Mouse (Mus musculus): ENCODE results near the gene Srpk2. TPM values are rescaled to one million over a fixed set of nuclear protein-coding genes. Genes with fewer than 3 reads are reported as not detected.
A peak's percentile ranks its signal among the peaks of the same experiment; 100 is the strongest.
"Not testable (repeated sequence)": the region's sequence is repeated elsewhere in the genome, so short reads cannot be mapped to it uniquely, and the experiment has no call there.

Gene Srpk2
- polyA plus RNA-seq (2015; fragmentation: Nextera tagmentation; extraction: Ambion mirVana) = 37.7 and 45.5 TPM in 2 replicates

- H3K27ac ChIP-seq (replicated peaks) = no peak within 1 kb of the TSS
- H3K4me2 ChIP-seq = no peak within 1 kb of the TSS
- H3K4me1 ChIP-seq = no peaks in the 10 kb centered on the region
- H3K4me3 ChIP-seq = no peak within 1 kb of the TSS
- H3K36me3 ChIP-seq = no peaks in the 10 kb centered on the region
- ATAC-seq (ENCODE audit: extremely low read depth, insufficient number of reproducible peaks, low FRiP score, low TSS enrichment) = no peak
- no peak within 1 kb of the TSS for H3K9ac ChIP-seq
- no peaks in the 10 kb centered on the region for H3K9me3 ChIP-seq
- 58% methylated on average over 1 of the region's 1 CpGs for WGBS
- H3K27me3 ChIP-seq (replicated peaks) = no peaks in the 10 kb centered on the region
Measured at GRCm38 (mm10) chr5:23684517-23684916, at the start of gene Srpk2. Gene Srpk2, minus strand, starts transcription at chr5:23684617.

- Histone ChIP-seq H3K27ac (replicated peaks) (no peak overlapping the region), H3K4me3 (no peak overlapping the region), H3K9ac (no peak overlapping the region), H3K4me1 (peaks cover 4% of the 10 kb centered on the region), H3K4me2 (no peak overlapping the region), H3K27me3 (replicated peaks) (no peaks in the 10 kb centered on the region), H3K9me3 (peaks cover 15% of the 10 kb centered on the region; the same call in 1 of the 2 replicates), H3K36me3 (no peaks in the 10 kb centered on the region)
- ATAC-seq (ENCODE audit: extremely low read depth, insufficient number of reproducible peaks, low FRiP score, low TSS enrichment) = no peak
- WGBS = 85% methylated on average over 2 of the region's 2 CpGs
Measured at GRCm38 (mm10) chr5:23721956-23722355, 37.5 kb upstream of the Srpk2 start.

DNA sequence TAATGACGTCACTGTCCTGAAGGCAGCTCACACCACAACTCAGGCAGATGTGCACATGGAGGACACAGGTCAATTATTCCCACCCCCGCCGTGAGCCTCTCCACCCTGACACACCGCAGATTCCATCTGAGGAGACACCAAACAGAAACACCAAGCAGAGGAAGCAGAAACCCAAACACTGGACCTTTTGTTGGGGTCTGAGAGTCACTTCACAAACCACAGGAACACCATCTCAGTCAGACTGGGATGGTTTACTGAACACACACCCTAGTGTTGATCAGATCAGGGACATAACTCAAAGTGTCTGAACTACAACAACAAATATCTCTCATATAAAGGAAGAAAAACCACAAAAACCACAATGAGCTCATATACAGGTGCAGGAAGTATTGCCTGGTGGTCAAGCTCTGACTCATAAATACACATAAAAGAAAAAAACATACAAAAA lies 34.5 kb upstream of the Srpk2 start:
- no peak overlapping the region for H3K4me3 ChIP-seq
- H3K9me3 ChIP-seq = 0 out of 2 replicates have a peak, but pooled peaks cover 3% of the 10 kb centered on the region
- H3K27ac ChIP-seq (replicated peaks) = no peak overlapping the region
- H3K4me1 ChIP-seq = peaks cover 4% of the 10 kb centered on the region
- H3K9ac ChIP-seq = no peak overlapping the region
- 79% methylated on average over 4 of the region's 4 CpGs for WGBS
- no peak for ATAC-seq (ENCODE audit: extremely low read depth, insufficient number of reproducible peaks, low FRiP score, low TSS enrichment)
- H3K27me3 ChIP-seq (replicated peaks) = no peaks in the 10 kb centered on the region
- H3K4me2 ChIP-seq = no peak overlapping the region
- H3K36me3 ChIP-seq = no peaks in the 10 kb centered on the region

DNA sequence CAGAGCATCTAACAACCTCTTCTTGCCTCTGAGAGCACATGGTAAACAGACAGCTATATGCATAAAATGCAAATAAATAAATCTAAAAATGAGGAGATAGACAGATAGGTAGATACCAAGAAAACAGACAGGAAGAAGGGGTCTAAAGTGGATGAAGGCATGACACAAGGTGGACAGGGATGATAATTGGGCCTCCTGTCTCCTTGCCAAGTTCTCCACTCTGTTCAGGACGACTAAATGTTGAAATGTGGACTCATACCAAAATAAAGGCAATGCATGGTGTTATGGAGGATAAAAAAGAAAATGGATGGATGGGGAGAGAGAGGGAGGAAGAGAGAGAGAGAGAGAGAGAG lies 33.7 kb upstream of the Srpk2 start:
- no peaks in the 10 kb centered on the region for H3K36me3 ChIP-seq
- H3K27ac ChIP-seq (replicated peaks) = no peak overlapping the region
- no peak overlapping the region for H3K9ac ChIP-seq
- no peaks in the 10 kb centered on the region for H3K9me3 ChIP-seq
- no peak overlapping the region for H3K4me2 ChIP-seq
- WGBS = 50% methylated on average over 1 of the region's 1 CpGs
- no peaks in the 10 kb centered on the region for H3K27me3 ChIP-seq (replicated peaks)
- H3K4me1 ChIP-seq = peaks cover 4% of the 10 kb centered on the region
- ATAC-seq (ENCODE audit: extremely low read depth, insufficient number of reproducible peaks, low FRiP score, low TSS enrichment) = no peak
- H3K4me3 ChIP-seq = no peak overlapping the region

DNA sequence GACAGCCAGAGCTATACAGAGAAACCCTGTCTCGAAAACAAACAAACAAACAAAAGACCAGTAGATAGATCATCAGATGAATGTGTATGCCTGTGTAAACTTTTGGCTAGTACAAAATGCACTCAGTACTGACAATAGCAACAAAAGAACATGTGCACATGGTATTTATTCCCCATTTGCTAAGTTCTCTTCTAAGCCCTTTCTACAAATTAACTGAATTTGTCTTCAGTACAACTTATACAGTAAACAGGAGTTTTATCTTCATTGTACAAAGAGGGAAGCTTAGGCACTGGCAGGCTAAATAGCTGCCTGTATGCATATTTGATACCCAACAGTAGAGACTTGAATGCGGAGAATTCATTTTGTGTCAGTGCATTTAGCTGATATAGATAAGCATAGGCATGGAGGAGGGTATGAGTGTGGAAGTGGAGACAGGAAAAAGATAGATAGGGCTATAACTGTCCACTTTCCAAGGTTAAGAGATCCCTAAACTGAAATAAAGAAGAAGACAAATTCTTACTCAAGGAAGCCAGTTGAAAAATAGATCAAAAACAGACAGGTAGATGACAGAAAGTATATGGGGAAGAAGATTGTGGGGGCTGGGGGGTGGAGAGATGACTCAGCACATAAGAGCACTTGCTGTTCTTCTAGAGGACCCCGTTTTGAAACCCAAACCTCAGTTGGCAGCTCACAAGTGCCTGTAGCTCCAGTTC lies 33.2 kb upstream of the Srpk2 start:
- H3K36me3 ChIP-seq = no peaks in the 10 kb centered on the region
- H3K4me3 ChIP-seq = no peak overlapping the region
- no peak overlapping the region for H3K9ac ChIP-seq
- no peaks in the 10 kb centered on the region for H3K27me3 ChIP-seq (replicated peaks)
- no peak for ATAC-seq (ENCODE audit: extremely low read depth, insufficient number of reproducible peaks, low FRiP score, low TSS enrichment)
- H3K4me1 ChIP-seq = peaks cover 4% of the 10 kb centered on the region
- H3K9me3 ChIP-seq = no peaks in the 10 kb centered on the region
- no peak overlapping the region for H3K4me2 ChIP-seq
- 56% methylated on average over 3 of the region's 3 CpGs for WGBS
- H3K27ac ChIP-seq (replicated peaks) = no peak overlapping the region

- Histone ChIP-seq H3K36me3 (peaks cover 25% of the 10 kb centered on the region), H3K4me2 (no peak overlapping the region), H3K9ac (0 out of 2 replicates have a peak overlapping the region, but pooled peaks have one; percentile 88), H3K4me1 (peaks cover 7% of the 10 kb centered on the region; the same call in 1 of the 2 replicates), H3K27ac (replicated peaks) (no peak overlapping the region), H3K27me3 (replicated peaks) (no peaks in the 10 kb centered on the region), H3K9me3 (peaks cover 16% of the 10 kb centered on the region), H3K4me3 (no peak overlapping the region)
- 89% methylated on average over 8 of the region's 8 CpGs for WGBS
- no peak for ATAC-seq (ENCODE audit: extremely low read depth, insufficient number of reproducible peaks, low FRiP score, low TSS enrichment)
Measured at GRCm38 (mm10) chr5:23713401-23714335, 29.3 kb upstream of the Srpk2 start.

- H3K27me3 ChIP-seq (replicated peaks) = no peaks in the 10 kb centered on the region
- peak overlapping the region; percentile 88 for H3K9ac ChIP-seq
- peak overlapping the region; percentile 84 for H3K4me3 ChIP-seq
- 0 out of 2 replicates have a peak, but pooled peaks cover 7% of the 10 kb centered on the region for H3K4me1 ChIP-seq
- peak overlapping the region; percentile 88 for H3K27ac ChIP-seq (replicated peaks)
- H3K9me3 ChIP-seq = peaks cover 28% of the 10 kb centered on the region
- ATAC-seq (ENCODE audit: extremely low read depth, insufficient number of reproducible peaks, low FRiP score, low TSS enrichment) = peak; percentile 96
- H3K4me2 ChIP-seq = peak overlapping the region; percentile 78
- WGBS = 5% methylated on average over 58 of the region's 60 CpGs
- peaks cover 37% of the 10 kb centered on the region for H3K36me3 ChIP-seq
Measured at GRCm38 (mm10) chr5:23712130-23713001, 27.9 kb upstream of the Srpk2 start.

DNA sequence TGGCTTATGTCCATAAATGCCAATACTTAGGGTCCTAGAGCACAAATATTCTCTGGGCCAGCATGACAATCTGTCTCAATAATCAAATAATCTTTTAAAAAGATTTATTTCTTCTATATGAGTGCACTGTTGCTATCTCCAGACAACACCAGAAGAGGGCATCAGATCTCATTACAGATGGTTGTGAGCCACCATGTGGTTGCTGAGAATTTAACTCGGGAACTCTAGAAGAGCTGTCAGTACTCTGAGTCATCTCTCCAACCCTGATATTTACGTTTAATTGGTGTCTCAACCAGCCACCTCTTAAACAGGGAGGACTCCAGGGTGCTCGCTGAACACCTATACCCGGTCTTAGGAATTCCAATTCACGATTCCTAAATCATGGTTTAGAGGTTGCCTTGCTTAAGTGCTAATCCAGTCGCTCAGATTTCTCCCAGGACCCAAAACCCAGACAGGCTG lies 27.3 kb upstream of the Srpk2 start:
- H3K4me2 ChIP-seq = peak overlapping the region; percentile 78
- H3K4me3 ChIP-seq = peak overlapping the region; percentile 84
- peaks cover 44% of the 10 kb centered on the region for H3K36me3 ChIP-seq
- not testable (repeated sequence) for ATAC-seq (ENCODE audit: extremely low read depth, insufficient number of reproducible peaks, low FRiP score, low TSS enrichment); H3K27me3 ChIP-seq (replicated peaks); H3K4me1 ChIP-seq
- H3K9ac ChIP-seq = peak overlapping the region; percentile 88
- peak overlapping the region; percentile 88 for H3K27ac ChIP-seq (replicated peaks)
- peaks cover 34% of the 10 kb centered on the region for H3K9me3 ChIP-seq
- WGBS = 54% methylated on average over 6 of the region's 6 CpGs

GRCm38 (mm10) chr5:23711244-23711643 lies 26.8 kb upstream of the Srpk2 start:
- Histone ChIP-seq H3K36me3 (peaks cover 48% of the 10 kb centered on the region), H3K9ac (peak overlapping the region; percentile 50; the same call in 1 of the 2 replicates), H3K27ac (replicated peaks) (no peak overlapping the region), H3K4me1 (0 out of 2 replicates have a peak, but pooled peaks cover 7% of the 10 kb centered on the region), H3K9me3 (peaks cover 38% of the 10 kb centered on the region), H3K4me2 (peak overlapping the region; percentile 78), H3K4me3 (peak overlapping the region; percentile 84; the same call in 1 of the 2 replicates), H3K27me3 (replicated peaks) (no peaks in the 10 kb centered on the region)
- no peak for ATAC-seq (ENCODE audit: extremely low read depth, insufficient number of reproducible peaks, low FRiP score, low TSS enrichment)
- 92% methylated on average over 4 of the region's 4 CpGs for WGBS

- 95% methylated on average over 1 of the region's 1 CpGs for WGBS
- Histone ChIP-seq H3K9ac (no peak overlapping the region), H3K4me2 (no peak overlapping the region)
Measured at GRCm38 (mm10) chr5:23709661-23710060, 25.2 kb upstream of the Srpk2 start.

More at GRCm38 (mm10) chr5:23709661-23710060, 25.2 kb upstream of the Srpk2 start:
- no peak overlapping the region for H3K4me3 ChIP-seq
- H3K9me3 ChIP-seq = peaks cover 44% of the 10 kb centered on the region
- peaks cover 59% of the 10 kb centered on the region for H3K36me3 ChIP-seq
- no peaks in the 10 kb centered on the region for H3K27me3 ChIP-seq (replicated peaks)
- 0 out of 2 replicates have a peak, but pooled peaks cover 7% of the 10 kb centered on the region for H3K4me1 ChIP-seq
- ATAC-seq (ENCODE audit: extremely low read depth, insufficient number of reproducible peaks, low FRiP score, low TSS enrichment) = no peak
- no peak overlapping the region for H3K27ac ChIP-seq (replicated peaks)
